Mouse (Mus musculus) limb, embryonic 15.5 days (tissue): ENCODE measurements around the gene Gmps. TPM values are rescaled to one million over a fixed set of nuclear protein-coding genes. Genes with fewer than 3 reads are reported as not detected.

ENCODE experiments used
- ATAC-seq: fragments of 200-750 bp; cut with Nextera tagmentation; 2 replicates; pipeline ENCODE4 v1.8.0; 2017; ENCODE audit warnings: low read depth, moderate TSS enrichment; ENCODE audit not compliant: insufficient number of reproducible peaks, low FRiP score, low TSS enrichment
- H3K27ac ChIP-seq: fragments of 300-500 bp; sonication (generic); 2 replicates; pipeline ENCODE4 v1.5.1; 2015; ENCODE audit warnings: moderate library complexity, mild to moderate bottlenecking, inconsistent platforms
- H3K27me3 ChIP-seq: fragments of 300-500 bp; sonication (generic); 2 replicates; pipeline ENCODE4 v1.6.1; 2015; ENCODE audit warnings: inconsistent platforms
- H3K36me3 ChIP-seq: fragments of 300-500 bp; sonication (generic); 2 replicates; pipeline ENCODE4 v1.6.1; 2015; ENCODE audit warnings: inconsistent platforms
- H3K4me1 ChIP-seq: fragments of 300-500 bp; sonication (generic); 2 replicates; pipeline ENCODE4 v1.6.1; 2015; ENCODE audit warnings: inconsistent platforms
- H3K4me2 ChIP-seq: fragments of 300-500 bp; sonication (generic); 2 replicates; pipeline ENCODE4 v1.6.1; 2015; ENCODE audit warnings: mild to moderate bottlenecking, inconsistent platforms
- H3K4me3 ChIP-seq: fragments of 300-500 bp; sonication (generic); 2 replicates; pipeline ENCODE4 v1.5.1; 2015; ENCODE audit warnings: mild to moderate bottlenecking, inconsistent platforms
- H3K9ac ChIP-seq: fragments of 300-500 bp; sonication (generic); 2 replicates; pipeline ENCODE4 v1.6.1; 2015; ENCODE audit warnings: inconsistent platforms
- H3K9me3 ChIP-seq: fragments of 300-500 bp; sonication (generic); 2 replicates; pipeline ENCODE4 v1.6.1; 2016; ENCODE audit warnings: inconsistent platforms
- WGBS: fragments of 180-500 bp; shearing (Covaris S2); methylation state at CpG from one replicate; pipeline ENCODE4 v1.1.7; 2015; 5-methylcytosine and 5-hydroxymethylcytosine counted together
- polyA plus RNA-seq: library from polyadenylated mRNA; unstranded; fragments of >200 nt; fragmentation: Nextera tagmentation; extraction: Ambion mirVana; gene quantifications from 2 replicates; pipeline ENCODE4 v1.2.1, GENCODE M21; 2015

Gene Gmps
- polyA plus RNA-seq, 1 experiment from 2014 or later = 39.1 TPM

DNA sequence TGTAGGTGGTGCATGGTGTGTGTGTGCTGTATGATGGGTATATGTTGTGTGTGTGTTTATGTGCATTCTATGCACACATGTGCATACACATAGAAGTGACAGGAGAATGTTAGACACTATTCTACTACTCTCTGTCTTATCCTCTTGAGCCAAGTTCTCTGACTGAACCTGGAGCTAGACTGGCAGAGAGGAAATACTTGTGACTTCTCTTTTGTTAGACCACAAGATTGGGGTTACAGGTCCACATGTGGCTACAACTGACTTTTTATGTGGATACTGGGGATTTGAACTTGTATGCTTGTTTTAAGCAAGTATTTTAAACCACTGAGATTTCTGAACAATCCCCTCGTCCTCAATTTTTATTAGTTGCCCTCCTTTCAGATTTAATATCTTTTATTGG, 10.8 kb downstream of the Gmps start:
- Histone ChIP-seq H3K4me3 (no peak overlapping the region), H3K9me3 (no peaks in the 10 kb centered on the region), H3K4me2 (no peak overlapping the region), H3K36me3 (peaks cover 43% of the 10 kb centered on the region), H3K9ac (no peak overlapping the region), H3K4me1 (no peaks in the 10 kb centered on the region), H3K27ac (no peak overlapping the region), H3K27me3 (no peaks in the 10 kb centered on the region)
- ATAC-seq = no peak
- WGBS = 55% methylated on average over 1 of the region's 1 CpGs

DNA sequence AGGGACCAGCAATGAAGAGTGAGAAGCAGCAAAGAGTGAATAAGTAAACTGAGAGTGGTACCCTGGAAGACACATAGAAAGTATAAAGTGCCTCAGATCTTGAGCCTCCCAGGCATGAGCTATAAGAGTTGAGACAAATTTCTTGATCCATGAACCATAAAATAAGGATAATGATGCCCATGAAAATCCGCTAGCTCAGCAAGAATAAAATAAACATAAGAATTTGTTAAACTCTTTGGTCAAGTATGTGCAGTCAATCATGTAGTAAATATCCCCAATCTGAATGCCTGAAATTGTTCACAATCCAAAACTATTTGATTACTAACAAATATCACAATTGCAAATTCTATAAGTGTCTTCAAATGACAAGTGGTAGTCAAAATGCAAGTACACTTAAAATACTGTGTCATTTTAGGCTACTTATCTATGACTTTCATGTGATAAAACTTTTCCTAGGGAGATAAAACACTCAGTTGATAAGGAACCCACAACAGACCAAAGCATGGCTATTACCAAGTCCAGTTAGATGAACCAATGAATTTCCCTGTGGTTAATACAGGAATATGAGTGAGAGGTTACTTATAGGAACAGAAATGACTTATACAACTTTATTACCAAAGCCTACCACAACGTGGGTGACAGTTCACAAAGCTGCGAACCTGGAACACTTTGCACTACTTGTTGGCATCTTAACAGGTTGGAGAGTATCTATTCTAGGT, 13.0 kb downstream of the Gmps start:
- no peak overlapping the region for H3K9ac ChIP-seq
- H3K36me3 ChIP-seq = peaks cover 54% of the 10 kb centered on the region
- H3K9me3 ChIP-seq = no peaks in the 10 kb centered on the region
- WGBS = 89% methylated on average over 3 of the region's 3 CpGs
- no peak overlapping the region for H3K4me3 ChIP-seq
- no peaks in the 10 kb centered on the region for H3K4me1 ChIP-seq
- no peak for ATAC-seq
- no peak overlapping the region for H3K4me2 ChIP-seq
- no peaks in the 10 kb centered on the region for H3K27me3 ChIP-seq
- H3K27ac ChIP-seq = no peak overlapping the region

DNA sequence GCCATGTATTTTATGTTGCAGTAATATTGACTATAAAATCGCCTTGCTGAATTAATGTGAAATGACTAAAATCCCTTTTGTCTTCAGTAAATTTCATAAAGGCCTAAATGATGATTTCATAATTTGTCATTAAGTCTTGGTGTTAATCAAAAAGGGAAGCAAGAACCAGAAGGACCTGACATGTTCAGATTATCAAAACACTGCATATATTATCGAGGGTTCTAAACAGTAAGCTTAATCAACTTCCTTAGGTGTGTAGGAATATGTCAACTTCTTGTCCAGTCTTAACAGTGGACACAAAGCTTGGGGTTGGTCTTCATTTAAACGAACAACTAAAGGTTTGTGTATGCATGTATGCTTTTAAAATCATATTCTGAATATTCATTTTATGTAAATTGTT, 45.5 kb downstream of the Gmps start:
- H3K9ac ChIP-seq = no peak overlapping the region
- no peak overlapping the region for H3K4me3 ChIP-seq
- no peak for ATAC-seq
- no peak overlapping the region for H3K27ac ChIP-seq
- no peaks in the 10 kb centered on the region for H3K9me3 ChIP-seq
- 90% methylated on average over 3 of the region's 3 CpGs for WGBS
- H3K4me1 ChIP-seq = no peaks in the 10 kb centered on the region
- no peak overlapping the region for H3K4me2 ChIP-seq
- H3K36me3 ChIP-seq = 0 out of 2 replicates have a peak, but pooled peaks cover 2% of the 10 kb centered on the region
- H3K27me3 ChIP-seq = no peaks in the 10 kb centered on the region

DNA sequence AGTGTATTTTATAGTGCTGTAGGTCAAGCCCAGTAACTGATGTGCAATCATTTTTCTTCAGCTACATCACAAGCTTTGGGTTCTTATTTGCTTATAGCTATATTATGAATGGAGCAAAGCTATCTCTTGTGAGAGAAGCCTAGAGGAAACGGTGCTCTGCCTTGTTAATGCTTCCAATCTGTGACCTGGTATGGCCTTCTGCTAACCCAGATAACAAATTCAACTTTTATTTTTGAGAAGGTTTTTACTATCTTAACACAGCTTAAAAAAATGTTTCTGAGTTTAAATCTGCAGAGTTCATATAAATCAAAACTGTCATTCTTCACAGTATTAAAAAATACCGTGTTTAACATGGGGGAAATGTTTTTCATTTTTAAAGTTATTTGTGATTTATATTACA, 46.0 kb downstream of the Gmps start:
- no peak for ATAC-seq
- Histone ChIP-seq H3K4me3 (no peak overlapping the region), H3K4me2 (no peak overlapping the region), H3K27me3 (no peaks in the 10 kb centered on the region), H3K9me3 (no peaks in the 10 kb centered on the region), H3K4me1 (no peaks in the 10 kb centered on the region), H3K9ac (no peak overlapping the region), H3K27ac (no peak overlapping the region), H3K36me3 (no peaks in the 10 kb centered on the region)
- 80% methylated on average over 2 of the region's 2 CpGs for WGBS

DNA sequence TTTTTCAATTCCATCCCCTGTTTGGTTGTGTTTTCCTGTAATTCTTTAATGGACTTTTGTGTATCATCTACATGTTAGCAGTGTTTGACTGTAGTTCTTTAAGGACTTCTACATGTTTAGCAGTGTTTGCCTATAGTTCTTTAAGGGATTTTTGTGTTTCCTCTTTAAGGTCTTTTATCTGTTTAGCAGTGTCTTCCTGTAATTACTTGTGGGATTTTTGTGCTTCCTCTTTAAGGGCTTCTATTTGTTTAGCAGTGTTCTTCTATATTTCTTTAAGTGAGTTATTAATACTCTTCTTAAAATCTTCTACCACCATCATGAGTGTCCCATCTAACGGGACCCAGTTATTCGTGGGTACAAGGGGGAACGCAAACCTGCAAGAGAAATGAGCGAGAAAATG, 53.9 kb downstream of the Gmps start:
- Histone ChIP-seq H3K27me3 (no peaks in the 10 kb centered on the region), H3K9me3 (no peaks in the 10 kb centered on the region), H3K9ac (no peak overlapping the region), H3K4me3 (no peak overlapping the region), H3K36me3 (no peaks in the 10 kb centered on the region), H3K27ac (no peak overlapping the region), H3K4me1 (no peaks in the 10 kb centered on the region), H3K4me2 (no peak overlapping the region)
- WGBS = 94% methylated on average over 4 of the region's 4 CpGs
- ATAC-seq = no peak

- Histone ChIP-seq H3K9ac (no peak overlapping the region), H3K27ac (no peak overlapping the region), H3K36me3 (no peaks in the 10 kb centered on the region), H3K9me3 (no peaks in the 10 kb centered on the region), H3K27me3 (no peaks in the 10 kb centered on the region), H3K4me3 (no peak overlapping the region), H3K4me2 (no peak overlapping the region), H3K4me1 (no peaks in the 10 kb centered on the region)
- 75% methylated on average over 7 of the region's 7 CpGs for WGBS
- ATAC-seq = no peak
Observed at GRCm38 (mm10) chr3:64038136-64038841, 62.4 kb downstream of the Gmps start.

DNA sequence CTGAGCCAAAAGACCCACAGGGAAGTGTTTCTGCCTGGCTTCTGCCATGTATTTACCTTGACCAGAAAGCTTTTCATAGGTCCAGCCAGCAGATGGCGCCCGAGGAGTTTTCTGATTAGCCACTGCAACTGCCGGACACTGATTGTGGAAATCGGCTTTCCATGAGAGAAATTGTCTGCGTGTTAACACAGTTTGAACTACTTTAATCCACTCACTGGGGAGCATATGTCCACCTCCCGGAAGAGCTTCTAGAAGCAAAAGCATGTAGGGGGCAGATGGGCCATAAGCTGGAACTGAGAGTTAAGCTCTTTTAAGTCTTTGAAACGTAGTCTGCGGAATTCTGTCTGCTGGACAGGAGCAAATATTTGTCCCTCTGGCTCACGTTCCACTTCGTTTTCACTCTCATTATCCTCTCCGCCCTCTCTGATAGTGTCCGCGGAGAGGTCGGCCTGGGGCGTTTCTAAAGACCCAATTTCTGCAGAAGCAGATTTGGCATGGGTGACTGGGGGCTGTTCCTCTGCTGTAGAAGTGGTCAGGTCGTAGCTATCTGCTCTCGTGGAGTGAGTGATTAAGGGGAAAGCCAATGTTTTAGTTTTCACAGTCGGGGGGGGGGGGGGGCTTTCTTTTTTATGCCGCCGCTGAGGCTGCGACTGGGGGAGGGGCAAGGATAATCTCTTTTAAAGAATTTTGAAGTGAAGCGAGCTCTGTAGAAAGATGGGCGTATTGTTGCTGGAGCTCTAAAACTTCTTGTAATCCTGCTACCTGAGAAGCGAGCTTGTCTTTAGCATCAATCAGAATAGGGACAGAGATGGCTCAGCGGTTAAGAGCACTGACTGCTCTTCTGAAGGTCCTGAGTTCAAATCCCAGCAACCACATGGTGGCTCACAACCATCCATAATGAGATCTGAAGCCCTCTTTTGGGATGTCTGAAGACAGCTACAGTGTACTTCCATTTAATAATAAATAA, 64.2 kb downstream of the Gmps start:
- no peaks in the 10 kb centered on the region for H3K9me3 ChIP-seq
- H3K27me3 ChIP-seq = no peaks in the 10 kb centered on the region
- no peak for ATAC-seq
- H3K36me3 ChIP-seq = no peaks in the 10 kb centered on the region
- H3K27ac ChIP-seq = no peak overlapping the region
- no peaks in the 10 kb centered on the region for H3K4me1 ChIP-seq
- H3K4me2 ChIP-seq = peak overlapping the region; percentile 66
- H3K9ac ChIP-seq = peak overlapping the region; percentile 24; the same call in 1 of the 2 replicates
- 12% methylated on average over 25 of the region's 25 CpGs for WGBS
- peak overlapping the region; percentile 41 for H3K4me3 ChIP-seq

Other genes with a start within 250 kb of the Gmps start
- 1.1 and 1.2 TPM in 2 replicates for gene Plch1, start 76.6 kb upstream of the Gmps start, polyA plus RNA-seq
- gene E130311K13Rik, start 46.6 kb upstream of the Gmps start, polyA plus RNA-seq = 7.9 and 8.4 TPM in 2 replicates
- gene Slc33a1, start 11.3 kb upstream of the Gmps start, polyA plus RNA-seq = 16.5 and 17.6 TPM in 2 replicates
- gene Vmn2r1, start 105.4 kb downstream of the Gmps start, polyA plus RNA-seq = 0.04 TPM in 1 of 2 replicates, not detected in the other
- gene Vmn2r2, start 165.8 kb downstream of the Gmps start, polyA plus RNA-seq = not detected in 2 replicates